In the genomic region with DNA sequence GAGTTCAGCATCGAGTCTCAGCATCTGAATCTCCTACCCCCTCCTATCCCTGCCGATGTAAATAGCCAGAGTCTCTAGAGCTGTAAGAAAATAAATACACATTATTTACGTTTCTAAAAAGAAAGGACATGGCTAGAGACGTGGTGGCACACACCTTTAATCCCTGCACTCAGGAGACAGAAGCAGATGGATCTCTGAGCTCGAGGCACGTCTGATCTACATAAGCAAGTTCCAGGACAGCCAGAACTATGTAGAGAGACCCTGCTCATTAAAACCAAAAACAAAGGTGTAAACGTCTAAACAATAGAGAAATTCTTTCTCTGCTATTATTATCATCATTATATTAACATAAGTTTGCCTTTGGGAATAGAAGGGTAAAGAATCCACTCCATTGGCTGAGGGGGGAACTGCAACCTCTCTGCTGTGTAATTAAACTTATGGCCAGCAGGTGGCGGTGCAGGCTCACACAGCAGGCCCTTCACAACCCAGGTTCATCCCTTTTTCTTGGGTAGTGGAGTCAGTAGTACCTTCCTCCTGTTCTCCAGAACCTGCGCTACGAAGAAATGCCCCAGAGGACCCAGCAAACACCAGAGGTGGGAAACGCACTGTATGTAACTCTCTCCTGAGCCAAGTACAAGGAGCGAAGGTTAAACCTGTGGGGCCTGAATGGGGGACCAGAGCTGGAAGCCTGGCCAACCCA, we compare ENCODE assay signal across 8 mouse cellular contexts. TPM values are rescaled to one million over a fixed set of nuclear protein-coding genes. Genes with fewer than 3 reads are reported as not detected.
A peak's percentile ranks its signal among the peaks of the same experiment; 100 is the strongest.
DNase-seq lines count a peak whose midpoint lies in the region; ATAC-seq and TF ChIP-seq lines count a peak whose summit lies in the region.

No protein-coding gene starts in this region.

- peak; percentile 99 for TF ChIP-seq CTCF in intestine, postnatal 0 days (IDR thresholded peaks at IDR 0.05; ENCODE audit: low read depth)

- no peaks in the 10 kb centered on the region for H3K9me3 ChIP-seq in intestine, postnatal 0 days (ENCODE audit: control insufficient read depth)
- no peaks in the 10 kb centered on the region for H3K9me3 ChIP-seq in midbrain, embryonic 11.5 days (ENCODE audit: control insufficient read depth, low read length)

- no peaks in the 10 kb centered on the region for H3K36me3 ChIP-seq in intestine, postnatal 0 days (ENCODE audit: control insufficient read depth, insufficient read depth)
- no peaks in the 10 kb centered on the region for H3K36me3 ChIP-seq in midbrain, embryonic 11.5 days (ENCODE audit: control insufficient read depth, insufficient read depth, low read length)

- no peak overlapping the region for H3K4me3 ChIP-seq in intestine, postnatal 0 days (ENCODE audit: low read depth, low read length)
- no peak overlapping the region for H3K4me3 ChIP-seq in midbrain, embryonic 11.5 days (ENCODE audit: low read depth, low read length)

- intact Hi-C loops in left cerebral cortex, postnatal 36 days (cut with DNase I): loop anchor here (2.0 to 5.0 kb wide), 2 partner anchors 289 to 345 kb away; no protein-coding TSS in a partner anchor

- ATAC-seq in intestine, postnatal 0 days: peak; percentile 79
- peak; percentile 79 for ATAC-seq in midbrain, embryonic 11.5 days (ENCODE audit: low FRiP score)

- 32% methylated on average over 12 of the region's 12 CpGs for WGBS in intestine, postnatal 0 days
- WGBS in midbrain, embryonic 11.5 days: 39% methylated on average over 12 of the region's 12 CpGs

- no peak overlapping the region for H3K27ac ChIP-seq in intestine, postnatal 0 days (ENCODE audit: low read depth, low read length)
- no peak overlapping the region for H3K27ac ChIP-seq in midbrain, embryonic 11.5 days (ENCODE audit: low read depth, low read length)

- H3K9ac ChIP-seq in intestine, postnatal 0 days (ENCODE audit: low read depth, low read length): no peak overlapping the region
- H3K9ac ChIP-seq in midbrain, embryonic 11.5 days (ENCODE audit: low read length): no peak overlapping the region

- peak overlapping the region; percentile 49 for H3K4me2 ChIP-seq in intestine, postnatal 0 days (replicated peaks; ENCODE audit: low read depth)
- no peak overlapping the region for H3K4me2 ChIP-seq in midbrain, embryonic 11.5 days

- no peaks in the 10 kb centered on the region for H3K27me3 ChIP-seq in intestine, postnatal 0 days (replicated peaks; ENCODE audit: control insufficient read depth, insufficient read depth, low read length)
- H3K27me3 ChIP-seq in midbrain, embryonic 11.5 days (ENCODE audit: control insufficient read depth, insufficient read depth, low read length): no peaks in the 10 kb centered on the region

- H3K4me1 ChIP-seq in intestine, postnatal 0 days (replicated peaks; ENCODE audit: control insufficient read depth, insufficient read depth, low read length): no peaks in the 10 kb centered on the region
- H3K4me1 ChIP-seq in midbrain, embryonic 11.5 days (ENCODE audit: control insufficient read depth, insufficient read depth, low read length): no peaks in the 10 kb centered on the region

- DNase-seq in ovary, postnatal 10 days (ENCODE audit: low spot score): peak; percentile 58
- DNase-seq in ovary, adult 18-20 months (ENCODE audit: low spot score): no peak
- peak; percentile 84 for DNase-seq in embryo, embryonic 10.5 days (ENCODE audit: low spot score)
- peak; percentile 94 for DNase-seq in heart, adult 11 months
- DNase-seq in left cerebral cortex, postnatal 36 days (ENCODE audit: low spot score in 2 of 2): peak; percentile 61 to 64
- DNase-seq in midbrain, embryonic 11.5 days (ENCODE audit: low spot score, missing footprints): peak; percentile 98
- DNase-seq in skeletal muscle tissue, adult 2 months (ENCODE audit: low read depth, low spot score): peak; percentile 69

RNA-seq across cellular contexts. Expression of gene Top1, which starts 48.0 kb away (rescaled TPM):
- polyA plus RNA-seq in intestine, postnatal 0 days (2015; fragmentation: Nextera tagmentation; extraction: Ambion mirVana): 32.7 and 39.2 TPM in 2 replicates
- 10 to 100 TPM; 66.5 to 87.4 TPM for total RNA-seq in left cerebral cortex, postnatal 36 days (2021)
- 114 and 122 TPM in 2 replicates for polyA plus RNA-seq in midbrain, embryonic 11.5 days (2014; fragmentation: Nextera tagmentation; extraction: Ambion mirVana)
